Mouse (Mus musculus) gastrocnemius, adult 18-20 months (tissue): Measurements from ENCODE around the gene Plekha5. TPM values are rescaled to one million over a fixed set of nuclear protein-coding genes. Genes with fewer than 3 reads are reported as not detected.

Experiments used
- total RNA-seq, 2 experiments: library from RNA; stranded (reverse); gene quantifications; 2 replicates each; pipeline ENCODE4 v1.2.3; 2021

Gene Plekha5
- total RNA-seq, 2 experiments from 2014 or later, result 10.0 to 10.5 TPM

Other genes starting within 250 kb of the Plekha5 start
- 10 to 100 TPM; 31.8 to 36.4 TPM for gene Aebp2, start 198.6 kb downstream of the Plekha5 start, total RNA-seq